Mouse (Mus musculus): ENCODE data around the gene Slc8b1. TPM values are rescaled to one million over a fixed set of nuclear protein-coding genes. Genes with fewer than 3 reads are reported as not detected.
A peak's percentile ranks its signal among the peaks of the same experiment; 100 is the strongest.
"Not testable (repeated sequence)": the region's sequence is repeated elsewhere in the genome, so short reads cannot be mapped to it uniquely, and the experiment has no call there.

Gene Slc8b1
- total RNA-seq, 2 experiments from 2014 or later = 31.7 to 60.5 TPM

DNA sequence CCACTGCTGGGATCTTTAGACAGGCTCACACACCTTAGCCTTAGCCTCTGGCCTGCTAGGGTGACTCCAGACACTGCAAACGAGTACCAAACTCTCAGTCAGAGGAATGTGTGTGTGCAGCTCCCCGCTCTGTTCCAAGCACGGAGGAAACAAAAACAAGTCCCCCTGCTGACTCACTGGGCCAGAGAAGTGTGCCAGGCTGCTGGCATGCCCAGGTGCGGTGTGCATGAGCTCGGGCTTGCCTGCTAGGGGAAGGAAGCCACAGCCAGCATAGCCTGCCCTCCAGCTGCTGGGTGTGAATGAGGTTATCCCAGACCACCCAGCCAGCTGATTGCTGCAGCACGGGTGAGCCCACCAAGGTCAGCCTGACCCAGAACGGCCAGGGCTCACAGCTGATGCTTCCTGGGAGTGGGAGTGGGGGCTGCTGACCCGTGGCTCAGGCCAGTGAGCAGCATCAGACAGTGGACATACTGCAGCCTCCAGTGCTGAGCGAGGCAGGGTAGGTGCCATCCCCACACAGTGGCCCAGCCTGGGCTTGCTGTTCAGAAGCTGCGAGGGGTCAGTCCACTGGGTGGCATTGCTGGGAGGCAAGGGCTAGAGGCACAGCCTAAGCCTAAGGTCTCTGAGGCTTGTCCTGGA lies 15.8 kb upstream of the Slc8b1 start:
- no peak for ATAC-seq (ENCODE audit: poor library complexity, severe bottlenecking)

DNA sequence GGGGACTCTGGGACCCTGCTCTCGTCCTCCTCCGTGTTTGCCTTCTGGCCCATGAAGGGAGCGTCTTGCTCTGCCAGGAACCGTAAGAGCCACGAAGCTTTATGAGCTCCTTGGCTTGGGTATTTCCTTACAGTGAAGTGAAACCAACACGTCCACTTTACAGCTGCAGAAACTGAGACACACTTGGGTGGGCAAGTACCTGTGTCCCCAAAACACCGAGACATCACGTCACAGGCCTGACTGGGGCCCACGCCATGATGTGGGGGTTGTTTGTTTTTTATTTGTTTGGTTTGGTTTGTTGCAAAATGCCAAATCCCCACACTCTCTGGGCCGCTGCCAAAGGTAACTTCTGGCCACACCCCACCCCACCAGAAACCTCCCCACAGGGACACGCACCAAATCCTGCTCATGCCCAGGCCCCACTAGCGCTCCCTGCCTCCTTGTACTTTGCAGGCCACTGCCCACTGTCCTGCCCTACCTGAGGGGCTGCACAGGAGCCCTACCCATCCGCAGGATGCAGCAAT lies 15.2 kb upstream of the Slc8b1 start:
- ATAC-seq (ENCODE audit: poor library complexity, severe bottlenecking) = no peak

DNA sequence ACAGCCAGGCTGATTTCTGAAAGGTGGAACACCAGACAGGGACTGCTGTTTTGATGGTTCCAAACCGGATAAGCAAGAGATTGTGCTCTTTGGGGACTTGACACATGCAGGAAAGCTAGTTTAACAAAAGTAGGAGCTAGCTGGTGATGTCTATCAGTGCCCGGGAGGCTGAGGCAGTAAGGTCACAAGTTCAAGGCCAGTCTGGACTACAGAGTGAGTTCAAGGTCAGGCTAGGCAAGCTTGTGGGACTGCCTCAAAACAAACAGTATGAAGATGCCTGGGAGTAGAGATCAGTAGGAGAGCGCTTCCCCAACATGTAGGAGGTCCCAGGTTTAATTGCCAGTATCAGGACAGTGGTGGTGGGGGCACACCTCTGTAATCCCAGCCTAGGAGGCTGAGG lies 13.9 kb upstream of the Slc8b1 start:
- no peak for ATAC-seq (ENCODE audit: poor library complexity, severe bottlenecking)

GRCm38 (mm10) chr5:120499202-120499601 lies 11.8 kb upstream of the Slc8b1 start:
- no peak for ATAC-seq (ENCODE audit: poor library complexity, severe bottlenecking)

- ATAC-seq (ENCODE audit: poor library complexity, severe bottlenecking) = not testable (repeated sequence)
Measured at GRCm38 (mm10) chr5:120500609-120501008, 10.4 kb upstream of the Slc8b1 start.

DNA sequence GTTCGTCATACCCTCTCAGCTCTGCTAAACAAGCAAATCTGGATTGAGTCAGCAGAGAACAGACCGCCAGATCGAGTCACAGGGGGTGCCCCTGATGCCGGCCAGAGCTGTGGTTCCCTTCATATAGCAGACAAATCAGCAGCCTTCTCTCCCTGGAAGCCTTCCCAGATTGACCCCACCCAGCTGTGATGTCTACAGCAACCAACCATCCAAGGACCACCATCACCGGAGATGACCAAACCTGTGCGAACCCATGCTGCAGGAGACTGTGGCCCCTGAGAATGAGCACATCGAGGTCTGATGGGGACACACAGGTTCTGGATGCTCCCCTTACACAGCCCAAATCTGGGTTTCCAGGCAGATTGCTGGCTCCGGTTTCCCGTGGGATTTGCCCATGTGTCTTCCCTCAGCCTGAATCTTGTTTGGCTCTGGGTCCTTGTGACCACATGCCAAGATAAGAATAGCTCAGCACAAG lies 8.8 kb upstream of the Slc8b1 start:
- ATAC-seq (ENCODE audit: poor library complexity, severe bottlenecking) = no peak

GRCm38 (mm10) chr5:120502675-120503143 lies 8.3 kb upstream of the Slc8b1 start:
- ATAC-seq (ENCODE audit: poor library complexity, severe bottlenecking) = no peak

- peak; percentile 76 for ATAC-seq (ENCODE audit: poor library complexity, severe bottlenecking)
Measured at GRCm38 (mm10) chr5:120503144-120503795, 7.7 kb upstream of the Slc8b1 start, which contains the start of gene Plbd2. TSS of gene Plbd2 (minus strand) at chr5:120503625.

GRCm38 (mm10) chr5:120505368-120505767 lies 5.6 kb upstream of the Slc8b1 start:
- ATAC-seq (ENCODE audit: poor library complexity, severe bottlenecking) = peak; percentile 89

- no peak for ATAC-seq (ENCODE audit: poor library complexity, severe bottlenecking)
Measured at GRCm38 (mm10) chr5:120505781-120506180, 5.2 kb upstream of the Slc8b1 start.

GRCm38 (mm10) chr5:120506490-120506889 lies 4.5 kb upstream of the Slc8b1 start:
- no peak for ATAC-seq (ENCODE audit: poor library complexity, severe bottlenecking)

- no peak for ATAC-seq (ENCODE audit: poor library complexity, severe bottlenecking)
Measured at GRCm38 (mm10) chr5:120507311-120507710, 3.7 kb upstream of the Slc8b1 start.

DNA sequence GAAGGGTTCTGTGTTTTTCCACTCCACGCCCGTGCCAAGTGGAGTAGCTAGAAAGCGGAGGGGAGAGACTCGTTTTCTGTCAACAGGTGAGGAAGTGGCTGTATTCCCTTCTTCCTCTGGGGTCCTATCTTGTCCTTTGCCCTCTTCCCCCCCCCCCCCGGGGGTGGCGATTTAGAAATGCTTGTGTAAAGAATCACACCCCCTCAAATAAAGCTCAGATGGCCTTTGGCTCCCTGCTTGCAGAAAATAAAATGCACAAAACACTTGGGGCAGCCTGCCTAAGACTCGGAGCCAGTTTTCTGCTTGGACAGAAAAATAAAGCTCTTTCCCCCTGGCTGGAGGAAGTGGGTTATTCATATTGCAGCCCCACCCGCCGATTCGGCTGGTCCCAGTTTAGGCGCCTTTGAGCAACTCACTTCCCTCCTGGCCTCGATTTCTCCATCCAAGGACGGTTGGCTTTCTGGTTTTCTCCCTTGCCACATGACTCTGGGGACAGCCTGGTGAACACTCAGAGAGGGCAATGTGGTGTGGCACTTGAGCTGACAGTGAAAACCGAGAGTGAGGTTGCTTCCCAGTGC lies 764 bp downstream of the Slc8b1 start:
- peak; percentile 57 for ATAC-seq (ENCODE audit: poor library complexity, severe bottlenecking)

DNA sequence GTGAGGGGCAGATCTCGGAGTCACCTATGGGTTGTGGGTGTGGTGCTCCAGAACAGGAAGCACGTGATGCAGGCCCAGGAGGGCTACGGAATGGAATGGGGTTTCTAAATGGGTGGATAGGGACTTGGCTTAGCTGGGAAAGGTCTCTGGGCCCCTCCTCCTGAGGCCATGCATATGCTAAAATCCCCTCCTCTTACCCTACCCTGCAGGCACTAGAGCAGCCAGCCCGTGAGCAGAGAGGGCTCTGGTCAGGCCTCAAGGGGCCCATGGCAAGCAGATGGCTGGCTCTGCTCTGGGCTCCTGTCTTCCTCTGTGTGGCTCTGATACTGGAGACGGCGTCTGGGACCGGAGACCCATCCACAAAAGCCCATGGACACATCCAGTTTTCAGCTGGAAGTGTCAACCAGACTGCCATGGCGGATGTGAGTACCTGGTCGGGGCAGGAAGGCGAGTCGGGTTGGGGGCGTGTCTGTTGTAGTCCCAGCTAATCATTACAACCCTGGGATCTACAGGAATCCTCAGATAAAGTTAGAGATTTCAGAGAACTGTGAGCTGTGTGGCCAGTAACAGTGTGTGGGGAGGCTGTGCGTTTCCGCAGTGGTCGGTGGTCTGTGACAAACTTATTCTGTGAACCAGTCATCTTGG lies 2.1 kb downstream of the Slc8b1 start:
- no peak for ATAC-seq (ENCODE audit: poor library complexity, severe bottlenecking)

DNA sequence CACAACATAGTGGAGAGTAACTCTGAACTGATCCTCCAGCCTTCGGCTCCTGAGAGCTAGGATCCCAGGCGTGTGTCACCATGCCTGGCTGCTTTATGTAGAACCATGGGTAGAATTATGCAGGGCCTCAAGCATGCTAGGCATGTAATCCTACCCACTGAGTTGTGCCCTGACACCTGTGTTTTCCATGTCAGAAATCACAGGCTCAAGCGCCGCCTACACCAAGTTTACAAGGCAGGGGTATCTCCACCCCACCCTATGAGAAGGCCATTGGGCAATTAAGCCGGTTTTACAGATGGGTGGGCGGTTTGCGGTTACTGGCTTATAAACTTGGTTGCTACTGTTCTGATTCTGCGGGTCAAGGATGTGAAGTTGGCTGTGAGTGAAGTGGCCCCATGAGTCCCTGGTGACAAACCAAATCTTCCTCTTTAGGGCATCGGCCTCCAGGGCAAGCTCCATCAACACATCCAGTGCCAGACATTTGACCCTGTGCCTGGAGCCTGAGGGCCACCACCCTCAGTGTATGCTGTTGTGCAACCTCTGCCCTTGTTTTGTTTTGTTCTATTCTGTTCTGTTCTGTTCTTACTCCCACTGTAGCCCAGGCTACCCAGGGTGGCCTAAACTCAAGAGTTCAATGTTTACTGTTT lies 3.2 kb downstream of the Slc8b1 start:
- no peak for ATAC-seq (ENCODE audit: poor library complexity, severe bottlenecking)

GRCm38 (mm10) chr5:120514754-120515153 lies 3.8 kb downstream of the Slc8b1 start:
- ATAC-seq (ENCODE audit: poor library complexity, severe bottlenecking) = no peak

DNA sequence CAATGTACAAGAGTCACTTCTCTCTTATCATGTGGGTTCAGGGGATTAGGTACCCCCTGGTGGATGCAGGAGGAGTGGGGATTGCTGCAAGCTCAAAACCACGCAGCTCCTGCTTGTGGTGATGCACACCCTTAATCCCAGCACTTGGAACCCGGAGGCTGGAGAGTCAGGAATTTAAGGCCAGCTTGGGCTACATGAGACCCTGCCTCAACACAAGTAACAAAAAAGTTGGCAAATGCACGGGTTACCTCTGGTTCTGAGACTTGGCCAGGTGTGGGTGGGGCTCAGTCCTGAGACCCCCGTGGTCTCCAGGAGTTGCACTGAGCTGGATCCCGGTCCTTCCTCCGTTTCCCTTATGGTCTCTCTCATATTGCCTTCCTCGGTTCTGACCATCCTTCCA lies 4.5 kb downstream of the Slc8b1 start:
- no peak for ATAC-seq (ENCODE audit: poor library complexity, severe bottlenecking)

DNA sequence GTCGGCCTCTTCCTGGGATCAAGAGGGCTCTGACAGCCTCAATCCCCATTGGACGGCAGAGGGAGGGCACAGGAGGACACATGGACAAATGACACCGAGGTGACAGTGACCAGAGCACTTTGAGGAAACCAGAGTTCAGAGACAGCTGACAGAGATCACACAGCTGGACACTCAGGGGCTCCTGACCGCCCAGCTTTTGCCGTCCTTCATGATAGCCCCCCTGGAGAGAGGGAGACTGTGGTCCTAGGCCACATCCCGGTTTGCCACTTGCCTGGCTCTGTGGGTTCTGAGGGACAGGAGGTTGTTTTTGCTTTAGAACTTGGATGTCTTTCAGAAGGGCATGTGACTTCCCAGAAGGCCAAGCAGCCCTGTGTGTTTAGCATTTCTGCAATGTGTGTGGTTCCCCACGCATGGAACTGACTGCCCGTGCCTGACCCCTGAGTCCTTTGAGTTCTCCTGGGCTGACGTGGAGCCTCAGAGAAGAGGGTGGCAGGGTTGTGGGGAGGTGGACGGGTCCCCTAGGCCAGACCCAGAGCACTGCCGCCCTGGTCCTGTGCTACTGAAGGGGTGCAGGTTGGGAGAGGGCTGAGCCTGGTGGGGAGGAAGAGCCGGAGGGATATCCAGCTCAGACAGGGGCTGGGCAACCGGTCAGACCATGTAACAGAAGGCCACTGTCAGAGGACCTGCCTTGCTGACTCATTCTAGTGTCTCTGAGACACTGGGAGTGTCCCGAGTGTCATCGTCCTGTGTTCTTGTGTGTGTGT lies 5.4 kb downstream of the Slc8b1 start:
- ATAC-seq (ENCODE audit: poor library complexity, severe bottlenecking) = peak; percentile 25

DNA sequence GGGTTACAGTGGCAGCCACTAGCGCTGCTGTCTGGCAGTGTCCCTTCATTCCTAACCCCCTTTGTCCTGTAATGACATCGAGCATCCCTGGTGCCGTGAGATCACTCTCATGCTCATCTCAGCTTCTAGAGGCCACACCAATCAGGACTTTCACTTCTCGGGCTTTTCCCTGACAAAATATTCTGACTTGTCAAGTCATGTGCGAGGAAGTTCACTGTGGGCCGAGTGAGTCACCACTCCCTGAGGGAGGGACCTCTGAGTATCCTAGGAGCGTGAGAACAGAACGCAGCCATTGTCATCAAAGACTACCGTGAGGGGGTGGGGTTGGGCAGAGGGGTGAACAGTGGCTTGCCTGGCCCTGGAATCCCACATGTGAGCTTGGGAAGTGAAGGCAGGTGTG lies 6.6 kb downstream of the Slc8b1 start:
- peak; percentile 70 for ATAC-seq (ENCODE audit: poor library complexity, severe bottlenecking)

- peak; percentile 48; the same call in 1 of the 2 replicates for ATAC-seq (ENCODE audit: poor library complexity, severe bottlenecking)
Measured at GRCm38 (mm10) chr5:120522649-120523048, 11.7 kb downstream of the Slc8b1 start.

Measured in megakaryocyte, adult 5-6 weeks (primary cell).